Mouse (Mus musculus) ovary, postnatal 14 days (tissue): ENCODE measurements at regions not wholly inside any gene's neighbourhood (a gene's known extent, or its start where the extent isn't known, plus 50 kb on each side); places are given as distances from the start of the nearest gene placed in this dataset.

ENCODE experiments used
- DNase-seq: peaks from one replicate; pipeline ENCODE4 v3.0.0; 2022; ENCODE audit warnings: low spot score

DNA sequence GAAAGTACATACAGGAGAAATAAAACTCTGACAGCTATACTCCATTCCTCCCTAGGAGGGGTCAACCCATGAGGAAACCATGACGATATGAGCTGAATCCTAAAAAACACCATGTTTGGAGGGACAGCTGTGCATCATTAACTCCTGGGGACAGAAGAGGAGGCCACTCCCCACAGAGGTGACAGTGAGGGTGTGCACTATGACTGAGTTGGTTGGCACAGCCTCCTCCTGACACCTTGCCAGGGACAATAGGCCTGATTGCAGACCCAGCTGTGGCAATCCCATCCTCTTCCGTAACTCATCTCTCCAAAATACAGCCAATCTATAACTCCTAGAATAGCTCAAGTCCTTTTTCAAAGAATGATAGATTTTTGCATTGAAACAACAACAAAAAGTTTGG lies 112.0 kb downstream of the Rbm43 start:
- no peak for DNase-seq

DNA sequence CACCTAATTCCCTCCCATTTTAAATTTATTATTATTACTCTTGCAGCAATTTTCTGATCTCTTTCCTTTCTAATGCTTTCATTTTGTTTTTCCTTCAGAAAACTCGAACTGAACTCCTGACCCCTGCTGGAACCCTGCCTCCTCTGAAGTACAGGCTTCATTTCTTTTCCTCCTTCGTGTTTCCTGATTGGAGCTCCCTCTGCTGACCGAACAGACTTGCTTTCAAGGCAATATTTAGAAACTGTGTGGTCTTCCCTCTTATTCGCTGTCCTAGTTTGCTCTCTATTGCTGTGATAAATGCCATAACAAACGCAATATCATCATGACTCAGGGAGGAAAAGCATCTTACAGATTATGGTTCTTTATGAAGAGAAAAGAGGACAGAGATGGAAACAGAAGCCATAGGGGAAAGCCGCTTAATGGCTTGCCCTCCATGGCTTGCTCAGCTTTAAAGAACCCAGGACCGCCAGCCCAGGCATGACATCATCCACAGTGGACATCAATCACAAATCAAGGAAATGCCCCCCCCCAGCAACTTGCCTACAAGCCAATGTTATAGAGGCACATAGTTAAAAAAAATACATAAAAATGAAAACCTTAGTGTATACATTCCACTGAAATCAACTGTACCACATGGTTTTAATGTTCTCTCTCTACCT lies 104.5 kb downstream of the Rbm43 start:
- peak; percentile 64 for DNase-seq

GRCm38 (mm10) chr2:51830965-51831720 lies 103.8 kb downstream of the Rbm43 start:
- no peak for DNase-seq

- no peak for DNase-seq
Observed at GRCm38 (mm10) chr2:51837864-51838263, 97.1 kb downstream of the Rbm43 start.

GRCm38 (mm10) chr2:51840808-51841207 lies 94.2 kb downstream of the Rbm43 start:
- DNase-seq = no peak

DNA sequence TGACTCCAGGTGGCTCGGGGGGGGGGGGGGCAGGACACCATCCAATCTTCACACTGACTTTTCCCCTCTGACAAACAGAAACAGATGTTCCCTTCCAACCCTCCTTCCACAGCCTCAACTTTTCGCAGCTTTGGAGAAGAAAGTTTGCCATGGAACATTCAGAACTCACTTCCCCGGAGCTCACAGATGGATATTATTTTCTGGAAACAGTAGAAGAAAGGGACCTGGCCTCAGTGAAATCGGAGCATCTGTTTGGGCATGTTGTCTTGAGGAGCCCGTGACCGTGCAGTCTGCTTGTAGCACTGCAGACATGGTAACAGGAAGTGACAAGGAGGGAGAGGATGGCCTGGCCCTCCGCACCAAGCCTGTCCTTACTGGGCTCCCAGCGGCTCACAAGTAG lies 90.1 kb downstream of the Rbm43 start:
- DNase-seq = no peak

GRCm38 (mm10) chr2:51847556-51847955 lies 87.4 kb downstream of the Rbm43 start:
- DNase-seq = no peak

GRCm38 (mm10) chr2:51847964-51848363 lies 87.0 kb downstream of the Rbm43 start:
- no peak for DNase-seq

GRCm38 (mm10) chr2:51848491-51848890 lies 86.5 kb downstream of the Rbm43 start:
- no peak for DNase-seq

GRCm38 (mm10) chr2:51850581-51850980 lies 84.4 kb downstream of the Rbm43 start:
- DNase-seq = no peak

GRCm38 (mm10) chr2:51851711-51852110 lies 83.3 kb downstream of the Rbm43 start:
- no peak for DNase-seq

- no peak for DNase-seq
Observed at GRCm38 (mm10) chr2:51857226-51857625, 77.7 kb downstream of the Rbm43 start.

DNA sequence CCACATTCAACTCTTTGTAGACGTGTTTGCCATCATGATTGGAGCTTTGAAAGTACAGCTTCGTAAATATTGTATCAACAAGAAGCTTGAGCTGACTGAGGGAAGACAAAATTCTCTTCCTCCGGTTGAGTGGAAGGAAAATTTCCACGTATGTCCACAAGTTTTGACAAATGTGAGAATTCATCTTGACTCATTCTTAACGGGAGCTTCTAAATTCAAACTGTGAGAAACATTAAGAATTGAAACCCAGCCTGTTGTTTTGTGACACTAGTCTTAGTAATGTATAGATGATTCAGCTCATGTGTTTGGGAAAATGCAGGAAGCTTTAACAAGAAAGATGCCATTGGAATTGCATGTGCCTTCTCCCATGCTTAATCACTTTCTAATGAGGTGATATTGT lies 68.9 kb downstream of the Rbm43 start:
- no peak for DNase-seq

GRCm38 (mm10) chr2:51868878-51869510 lies 66.0 kb downstream of the Rbm43 start:
- no peak for DNase-seq

DNA sequence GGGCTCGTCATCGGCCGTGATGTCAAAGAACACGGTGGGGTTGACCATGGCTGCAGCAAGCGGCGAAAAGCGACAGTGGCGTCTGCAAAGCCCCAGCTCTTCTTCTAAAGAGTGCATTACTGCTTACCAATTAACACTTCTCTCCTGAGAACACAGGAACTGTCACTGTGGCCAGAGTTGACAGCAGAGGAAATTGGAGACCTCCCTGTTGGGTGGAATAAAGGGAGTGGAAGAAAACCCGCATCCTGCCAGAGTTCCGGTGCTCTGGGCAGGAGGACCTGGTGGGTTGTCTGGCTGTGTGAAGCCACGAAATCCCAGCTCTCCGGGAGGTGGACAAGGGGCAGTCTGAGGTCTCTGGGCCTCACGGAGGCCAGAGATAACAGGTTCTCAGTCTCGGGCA lies 63.4 kb downstream of the Rbm43 start:
- DNase-seq = no peak
